Mouse (Mus musculus) cerebellum, postnatal 14 days (tissue): Measurements from ENCODE around the gene Sbno2.
A peak's percentile ranks its signal among the peaks of the same experiment; 100 is the strongest.

Experiments
- DNase-seq, 2 experiments: peaks; one replicate each; pipeline ENCODE4 v3.0.0; 2021; ENCODE audit warnings: mixed read lengths in 2 of 2

Gene Sbno2

DNA sequence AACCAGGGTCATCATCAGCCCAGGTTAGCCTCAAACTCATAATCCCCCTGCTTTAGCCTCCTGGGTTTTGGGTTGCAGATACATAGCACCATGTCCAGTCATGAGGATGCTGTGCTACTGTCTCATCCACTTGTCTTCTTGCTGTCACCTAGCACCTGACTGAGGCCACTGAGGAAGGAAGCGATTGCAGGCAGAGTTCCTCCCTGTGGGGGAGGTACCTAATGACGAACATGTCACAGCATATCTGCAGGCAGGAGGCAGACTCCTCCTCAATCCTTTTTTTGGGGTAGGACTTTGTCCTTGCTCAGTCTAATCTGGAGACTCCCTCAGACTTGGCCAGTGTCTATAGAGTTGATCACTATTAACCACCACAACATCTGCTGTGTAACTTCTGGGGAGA is 16.3 kb upstream of the Sbno2 start:
- no peak for DNase-seq

DNA sequence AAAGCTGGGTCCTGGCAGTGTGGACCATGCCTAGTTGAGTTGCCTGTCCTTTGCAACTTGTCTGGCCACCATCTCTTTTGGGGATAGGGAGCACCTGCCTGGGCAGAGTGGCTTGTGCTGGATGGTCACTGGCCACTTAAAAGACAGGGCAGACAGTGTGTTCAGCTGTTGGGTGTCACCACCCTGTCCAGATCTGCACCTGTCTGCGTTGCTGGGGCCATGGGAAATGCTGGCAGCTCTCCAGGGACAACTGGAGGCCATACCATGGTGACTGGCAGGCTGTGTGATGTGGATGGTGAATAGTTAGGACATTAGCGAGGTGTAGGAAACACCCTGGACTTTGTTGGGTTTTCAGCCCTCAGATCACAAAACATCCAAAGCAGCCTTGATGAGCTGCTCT is 14.8 kb upstream of the Sbno2 start:
- DNase-seq = no peak

DNA sequence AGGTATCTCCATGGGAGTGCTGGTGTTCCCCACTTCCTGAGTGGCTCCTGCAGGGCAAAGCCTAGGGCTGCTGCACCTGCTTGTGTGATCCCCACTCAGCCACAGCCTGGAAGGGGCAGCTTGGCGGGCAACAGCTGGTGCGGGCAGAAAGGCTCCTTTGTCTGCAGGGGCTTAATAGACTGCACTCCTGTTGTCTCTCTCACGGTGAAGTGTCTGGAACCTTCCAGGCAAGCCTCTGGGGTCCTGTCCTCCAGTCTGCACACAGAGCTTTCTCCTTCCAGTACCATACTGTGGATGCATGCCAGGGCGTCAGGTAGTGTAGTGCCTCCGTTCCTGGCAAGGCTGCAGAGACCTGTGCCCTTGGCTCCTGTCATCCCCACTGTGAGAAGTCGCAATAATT is 13.2 kb upstream of the Sbno2 start:
- DNase-seq = peak; percentile 69

DNA sequence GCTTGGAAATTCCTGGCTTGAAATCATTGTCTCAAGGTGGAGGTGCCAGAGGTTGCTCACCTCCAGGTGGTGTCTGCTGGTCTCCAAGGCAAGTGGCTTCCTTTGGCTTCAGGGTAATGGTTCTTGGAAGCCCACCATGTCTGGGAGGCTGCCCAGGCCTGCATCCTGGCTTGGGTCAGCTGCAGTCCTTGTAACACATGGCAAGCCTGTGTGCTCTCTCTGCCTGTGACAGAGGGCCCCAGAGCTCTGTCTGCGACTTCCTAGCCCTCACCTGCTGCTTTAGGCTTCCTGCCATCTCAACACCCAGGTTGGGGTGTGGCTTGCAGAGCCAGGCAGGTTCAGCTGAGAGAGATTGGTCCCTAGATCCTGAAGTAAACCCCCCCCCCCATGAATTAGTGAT is 12.4 kb upstream of the Sbno2 start:
- peak; percentile 76 to 81 for DNase-seq

DNA sequence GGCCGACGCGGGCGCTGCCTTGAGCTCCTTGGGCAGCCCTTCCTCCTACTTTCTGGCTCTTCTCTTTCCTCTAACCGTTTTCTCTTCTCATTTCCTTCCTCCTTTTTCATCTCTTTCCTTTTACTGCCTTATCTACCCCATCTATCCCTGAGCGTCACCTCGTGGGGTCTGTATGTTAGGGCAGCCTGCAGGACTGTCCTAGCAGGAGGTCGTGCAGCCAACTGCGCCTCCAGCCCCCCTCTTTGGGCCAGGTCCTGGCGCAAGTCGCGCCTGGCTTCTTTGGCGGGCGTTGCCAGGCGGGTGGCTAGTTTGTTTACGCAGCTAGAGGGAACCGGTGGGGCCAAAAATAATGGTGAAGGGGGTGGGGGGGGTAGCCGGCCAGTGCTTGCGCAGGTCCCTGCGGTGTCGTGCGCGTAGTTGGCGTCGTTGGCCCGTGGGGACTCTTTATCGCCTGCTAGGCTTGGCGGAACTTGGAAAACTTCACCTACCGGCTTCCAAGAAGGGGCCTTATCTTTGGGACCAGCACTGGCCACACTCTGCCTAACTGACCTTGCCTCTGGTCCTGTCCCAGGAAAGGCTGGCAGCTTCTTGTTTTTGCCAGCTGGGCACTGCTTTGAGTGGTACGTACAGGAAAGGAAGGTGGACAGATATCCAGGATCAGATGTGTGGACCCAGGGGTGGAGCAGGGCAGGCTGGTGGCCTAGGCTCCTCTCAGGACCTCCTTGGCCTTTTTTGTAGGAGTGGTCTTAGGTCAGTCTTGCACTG is 11.7 kb upstream of the Sbno2 start:
- peak; percentile 50 to 53 for DNase-seq

DNA sequence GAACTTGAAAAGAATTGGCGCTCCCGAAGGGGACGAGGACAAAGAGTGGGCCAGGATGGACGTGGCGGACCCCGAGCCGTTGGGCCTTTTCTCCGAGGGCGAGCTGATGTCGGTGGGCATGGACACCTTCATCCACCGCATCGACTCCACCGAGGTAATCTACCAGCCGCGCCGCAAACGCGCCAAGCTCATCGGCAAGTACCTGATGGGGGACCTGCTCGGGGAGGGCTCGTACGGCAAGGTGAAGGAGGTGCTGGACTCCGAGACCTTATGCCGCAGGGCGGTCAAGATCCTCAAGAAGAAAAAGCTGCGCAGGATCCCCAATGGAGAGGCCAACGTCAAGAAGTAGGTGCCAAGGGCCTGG is 11.2 kb upstream of the Sbno2 start:
- peak; percentile 45 to 50 for DNase-seq

DNA sequence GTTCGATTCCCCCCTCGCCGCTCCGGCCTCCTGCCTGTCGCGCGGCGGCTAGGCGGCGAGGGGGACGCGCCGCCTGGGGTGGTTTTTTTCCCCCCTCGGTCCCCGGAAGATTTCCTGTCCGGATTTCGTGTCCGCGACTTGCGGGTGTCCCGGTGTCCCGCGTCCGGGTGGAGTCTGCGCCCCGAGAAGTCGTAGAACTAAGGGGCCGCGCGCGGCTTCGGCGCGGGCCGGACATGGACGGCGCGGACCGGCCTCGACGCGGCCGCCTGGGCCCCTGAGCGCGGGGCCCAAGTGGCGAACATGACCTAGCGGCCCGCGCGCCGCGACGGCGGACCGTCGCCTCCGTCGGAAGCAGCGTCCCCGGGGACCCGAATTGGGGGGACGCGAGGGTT is 10.6 kb upstream of the Sbno2 start:
- no peak for DNase-seq

DNA sequence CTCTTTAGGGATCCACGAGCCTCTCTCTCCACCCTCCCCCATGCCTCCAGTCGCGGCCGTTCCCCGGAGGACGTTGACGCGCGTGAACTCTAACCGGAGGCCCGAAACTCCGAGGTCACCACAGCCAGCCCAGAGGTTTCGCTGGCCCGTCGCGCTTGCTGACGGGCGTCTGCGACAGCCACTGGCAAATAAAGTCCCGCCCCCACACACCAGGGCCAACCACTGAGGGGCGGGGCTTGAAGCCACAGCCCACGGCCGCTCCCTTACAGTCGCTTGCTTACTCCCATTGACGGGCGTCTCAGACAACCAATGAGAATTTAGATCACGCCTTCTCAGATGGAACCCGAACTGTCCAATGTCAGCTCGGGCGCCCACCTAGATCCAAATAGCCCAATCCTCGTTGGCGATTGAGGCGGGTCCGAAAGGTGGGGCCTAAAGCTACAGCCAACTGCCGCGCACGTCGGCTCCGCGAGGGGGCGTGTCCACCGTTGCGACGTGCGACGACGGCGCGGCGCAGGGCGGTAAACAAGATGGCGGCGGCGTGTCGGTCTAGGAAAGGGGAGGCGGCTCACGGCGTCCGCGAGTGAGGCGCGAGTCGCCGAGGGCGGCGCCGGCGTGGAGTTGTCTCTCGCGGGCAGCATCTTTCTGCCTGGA is 10.0 kb upstream of the Sbno2 start, which contains the start of gene Stk11:
Gene Stk11, plus strand, starts transcription at position 514 of the 654 bp plus-strand sequence.
- DNase-seq = peak; percentile 100

DNA sequence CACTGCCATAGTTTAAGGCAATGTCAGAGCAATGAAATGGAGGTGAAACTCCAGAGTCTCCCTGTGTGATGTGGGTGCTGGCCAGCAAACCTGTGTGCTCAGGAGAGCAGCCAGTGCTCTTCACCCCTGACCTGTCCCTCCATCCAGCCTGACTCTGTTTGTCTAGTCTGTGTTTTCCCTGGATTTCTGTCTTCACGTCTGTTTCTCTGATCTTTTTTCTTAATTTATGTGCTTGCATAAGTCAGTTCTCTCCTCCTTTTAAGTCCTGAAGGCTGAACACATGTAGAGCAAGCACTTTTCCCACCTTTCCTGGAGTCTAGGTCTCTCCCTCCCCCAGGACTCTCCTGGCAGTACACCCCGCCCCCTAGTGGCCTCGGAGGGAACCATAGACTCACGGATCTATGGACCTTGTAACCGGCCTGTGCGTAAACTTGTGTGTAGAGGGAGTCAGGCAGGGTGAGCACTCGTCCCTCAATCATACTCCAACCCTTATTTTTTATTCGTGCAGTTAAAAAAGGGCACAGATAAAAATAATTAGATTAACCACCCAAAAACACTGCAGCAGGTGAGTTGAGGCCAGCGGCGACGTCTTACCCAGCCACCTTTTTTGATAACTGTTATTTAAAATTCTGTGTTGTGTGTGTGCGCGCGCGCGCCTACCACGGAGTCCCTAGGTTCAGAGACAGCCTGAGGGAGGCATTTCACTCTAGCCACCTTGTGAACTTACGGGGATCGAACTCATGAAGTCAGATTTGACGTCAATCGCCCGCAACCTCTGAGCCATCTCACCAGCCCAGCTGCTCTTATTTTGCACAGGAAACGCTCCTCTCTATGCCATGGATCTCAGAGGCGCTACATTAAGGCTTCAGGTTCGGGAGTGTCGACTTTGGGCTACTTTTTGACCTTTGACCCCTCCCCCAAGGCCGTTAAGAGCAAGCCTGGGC is 9.2 kb upstream of the Sbno2 start:
- peak; percentile 95 to 97 for DNase-seq

DNA sequence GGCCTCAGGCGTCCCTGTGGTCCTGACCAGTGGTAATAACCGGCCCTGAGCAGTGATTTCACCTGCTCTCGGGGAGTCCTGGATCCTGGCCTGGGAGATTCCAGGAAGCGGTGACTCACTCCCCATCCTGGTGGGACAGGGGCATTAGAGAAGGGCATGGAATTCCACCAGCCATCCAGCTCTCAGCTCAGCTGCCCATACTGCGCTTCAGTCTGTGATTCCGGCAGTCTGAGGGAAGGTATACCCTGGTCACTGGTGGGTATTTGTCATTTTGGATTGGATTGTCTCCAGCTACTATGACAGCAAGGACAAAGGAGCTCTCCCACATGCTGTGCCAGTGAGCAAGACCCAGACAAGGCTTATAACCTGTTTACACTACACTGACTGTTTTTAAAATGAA is 2.3 kb upstream of the Sbno2 start:
- no peak for DNase-seq

DNA sequence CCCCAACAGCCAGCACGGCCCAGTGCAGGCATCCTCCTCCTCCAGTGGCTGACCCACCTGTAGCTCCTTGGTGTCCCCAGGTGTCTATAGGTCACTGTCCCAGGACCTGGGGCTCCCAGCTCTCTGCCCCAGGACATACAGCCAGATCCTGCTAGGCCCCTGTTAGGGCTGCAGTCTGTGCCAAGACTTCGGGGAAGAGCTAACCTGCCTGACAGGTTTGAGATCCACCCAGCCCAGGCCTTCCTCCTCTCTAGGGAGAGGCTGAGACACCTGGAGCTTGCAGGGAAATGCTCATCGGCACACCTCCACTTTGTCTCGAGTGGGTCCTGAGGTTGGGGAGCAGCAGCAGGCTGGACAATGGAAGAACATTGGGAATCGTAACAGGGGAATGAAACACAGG is 555 bp upstream of the Sbno2 start:
- no peak for DNase-seq

DNA sequence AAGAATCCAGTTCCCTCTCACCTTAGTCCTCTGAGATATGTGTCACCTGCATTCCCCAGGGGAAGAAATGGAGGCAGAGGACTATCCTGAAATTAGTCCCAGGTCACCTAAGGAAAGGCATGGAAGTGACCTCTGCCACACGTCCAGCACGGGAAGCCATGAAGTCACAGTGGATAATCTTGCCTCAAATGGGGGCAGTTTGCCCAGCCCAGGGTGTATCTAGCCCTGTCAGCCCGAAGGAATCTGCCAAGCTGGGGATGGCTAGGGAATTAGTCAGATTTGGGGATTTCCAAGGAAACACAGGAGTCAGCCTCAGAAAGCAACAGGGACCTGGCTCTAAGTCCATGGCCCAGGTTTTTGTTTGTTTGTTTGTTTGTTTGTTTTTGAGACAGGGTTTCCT is 1.2 kb downstream of the Sbno2 start:
- DNase-seq = no peak

DNA sequence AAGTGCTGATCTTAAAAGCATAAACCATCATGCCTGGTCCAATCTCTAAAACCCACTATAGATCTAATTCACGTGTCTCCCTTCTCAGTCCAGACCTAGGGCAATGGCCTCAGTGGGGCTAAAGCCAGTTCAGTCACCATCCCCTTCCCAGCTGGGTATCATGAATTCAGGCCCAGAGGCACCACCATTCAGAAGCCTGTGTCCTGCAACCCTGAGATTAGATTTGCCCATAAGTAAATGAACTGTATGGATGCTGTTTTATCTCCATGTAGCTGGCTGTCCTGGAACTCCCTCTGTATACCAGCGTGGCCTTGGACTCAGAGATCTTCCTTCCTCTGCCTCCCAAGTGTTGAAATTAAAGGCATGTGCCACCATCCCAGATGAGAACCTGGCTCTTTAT is 2.3 kb downstream of the Sbno2 start:
- DNase-seq = no peak

DNA sequence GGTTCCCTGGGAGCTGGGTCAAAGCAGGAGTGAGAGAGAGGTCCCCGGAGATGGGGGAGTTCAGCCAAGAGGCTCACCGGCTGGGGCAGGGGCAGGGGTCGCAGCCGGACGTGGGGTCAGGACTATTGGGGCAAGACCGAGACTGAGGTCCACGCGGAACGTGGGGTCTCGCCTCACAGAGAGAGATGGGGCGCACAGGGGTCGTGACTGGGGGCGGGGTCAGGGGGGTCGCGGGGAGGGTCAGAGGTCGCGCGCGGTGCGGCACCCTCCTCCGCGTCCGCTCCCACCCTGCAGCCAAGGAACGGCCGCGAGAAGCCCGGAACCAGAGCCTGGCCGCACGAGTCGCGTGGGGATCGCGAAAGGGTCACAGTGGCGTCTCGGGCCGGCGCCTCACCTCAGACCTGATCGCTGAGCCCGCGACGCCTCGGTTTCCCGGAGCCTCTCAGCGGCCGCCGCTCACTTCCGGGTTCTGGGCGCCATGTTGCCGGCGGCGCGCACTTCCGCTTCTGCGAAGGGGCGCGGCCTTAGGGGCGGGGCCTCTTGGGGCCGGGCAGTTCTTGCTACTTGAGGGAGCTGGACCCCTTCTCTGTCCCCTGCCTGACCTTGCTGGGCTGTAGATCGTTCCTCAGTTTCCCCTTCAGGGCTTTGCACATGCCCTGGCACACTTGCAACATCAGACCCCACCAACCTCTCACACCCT is 3.0 kb downstream of the Sbno2 start:
- DNase-seq = peak; percentile 86 to 88

DNA sequence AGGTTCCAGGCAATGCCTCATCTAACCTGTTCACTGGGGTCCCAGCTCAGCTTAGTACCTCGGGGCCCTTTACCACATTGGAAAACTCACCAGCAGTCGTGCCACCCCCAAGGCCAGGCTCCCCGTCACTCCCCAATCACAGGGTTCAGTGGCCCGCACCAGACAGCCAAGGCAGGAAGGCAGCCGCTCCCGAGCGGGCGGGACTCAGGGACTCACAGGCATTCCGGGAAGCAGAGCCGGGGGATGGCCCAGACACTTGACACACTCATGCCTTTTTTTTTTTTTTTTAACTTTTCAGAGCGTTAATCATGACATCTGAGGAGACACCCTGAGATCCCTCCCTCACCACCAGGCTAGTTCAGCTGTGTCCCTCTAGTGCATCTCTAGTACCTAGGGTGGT is 4.4 kb downstream of the Sbno2 start:
- DNase-seq = no peak

DNA sequence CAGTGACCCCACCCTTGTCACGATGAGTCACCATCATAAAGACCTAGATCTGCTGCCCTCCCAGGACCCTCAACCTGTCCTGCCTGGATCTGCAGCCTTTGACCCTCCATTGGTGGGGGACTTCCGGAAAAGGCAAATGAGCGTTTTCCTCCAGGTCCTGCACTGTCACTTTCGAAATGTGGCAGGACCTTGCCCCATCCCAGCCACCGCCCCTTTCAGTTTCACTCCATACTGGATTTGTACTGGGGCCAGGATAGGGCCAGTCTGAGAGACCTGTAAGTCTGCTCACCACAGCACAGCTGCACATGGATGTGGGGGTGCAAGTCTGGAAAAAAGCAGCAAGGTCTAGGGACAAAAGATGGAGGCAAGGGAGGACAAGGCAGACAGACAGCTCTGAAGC is 6.7 kb downstream of the Sbno2 start:
- no peak for DNase-seq

DNA sequence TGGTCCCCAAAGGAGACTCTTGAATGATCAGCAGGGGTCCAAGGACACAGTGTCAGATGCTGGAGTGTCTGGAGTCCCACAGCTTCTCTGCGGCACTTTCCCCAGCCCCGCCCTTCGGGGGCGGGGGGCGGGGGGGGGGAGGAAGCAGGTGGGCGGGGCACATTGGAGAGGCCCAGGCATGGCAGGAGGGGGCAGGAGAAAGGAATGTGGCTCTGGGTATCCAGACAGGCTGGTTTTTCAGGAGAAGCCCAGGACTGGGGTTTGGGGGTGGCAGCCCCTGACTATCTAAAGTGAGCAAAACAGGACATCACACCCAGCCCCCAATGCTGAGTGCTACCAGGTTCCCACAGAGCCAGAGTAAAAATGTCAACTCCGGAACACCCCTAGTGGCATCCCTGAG is 8.1 kb downstream of the Sbno2 start:
- no peak for DNase-seq

DNA sequence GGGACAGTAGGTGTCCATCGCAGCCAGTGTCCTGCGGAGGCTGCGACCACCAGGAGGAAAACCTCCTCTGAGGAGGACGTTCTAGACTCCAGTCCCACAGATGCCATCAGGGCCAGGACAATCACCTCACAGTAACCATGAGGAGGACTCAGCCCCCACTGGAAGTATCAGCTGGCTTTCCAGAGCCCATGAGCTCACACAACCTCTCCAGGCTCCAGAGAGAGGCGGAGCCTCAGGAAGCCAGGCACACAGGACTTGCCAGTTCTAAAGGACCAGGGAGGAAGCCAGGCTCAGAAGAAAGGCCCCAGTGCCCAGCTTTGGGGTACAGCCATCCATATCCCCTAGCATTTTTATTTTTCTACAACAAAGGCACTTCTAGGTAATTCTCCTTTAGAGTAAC is 9.8 kb downstream of the Sbno2 start:
- no peak for DNase-seq

DNA sequence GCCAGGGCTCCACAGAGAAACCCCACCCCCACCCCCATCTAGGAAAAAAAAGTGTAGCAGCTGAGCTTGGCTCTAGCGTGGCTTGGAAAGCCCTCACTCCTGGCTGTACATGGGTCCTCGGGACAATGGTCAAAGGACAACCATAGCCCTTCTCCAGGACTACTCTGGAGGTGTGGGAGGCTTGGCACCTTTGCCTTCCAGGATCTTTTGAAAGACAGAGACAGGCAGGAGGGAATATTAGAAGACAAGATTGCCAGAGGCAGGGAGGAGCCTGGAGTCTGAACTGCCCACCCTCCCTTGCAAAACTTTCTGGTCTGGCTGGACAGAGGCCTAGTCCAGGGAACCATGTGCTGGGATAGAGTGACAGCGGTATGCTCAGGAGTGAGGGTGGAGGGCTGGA is 10.7 kb downstream of the Sbno2 start:
- no peak for DNase-seq

DNA sequence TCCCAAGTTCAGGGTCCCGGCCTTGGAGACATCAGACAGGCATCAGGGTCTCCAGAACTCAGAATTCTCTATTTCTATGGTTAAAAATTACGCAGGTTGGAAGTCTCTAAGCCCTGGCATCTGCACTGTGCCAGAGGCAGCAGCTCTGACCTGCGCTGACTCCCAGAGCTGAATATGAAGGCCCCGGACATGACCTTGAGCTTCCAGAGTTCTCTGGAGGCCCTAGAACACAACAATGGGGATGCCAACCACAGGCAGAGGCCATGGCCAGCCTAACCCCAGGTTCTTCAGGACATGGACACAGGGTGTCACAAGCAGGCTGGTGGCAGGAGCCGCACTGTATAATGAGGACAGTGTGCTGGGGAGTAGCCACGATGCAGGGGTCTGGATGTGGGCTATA is 11.3 kb downstream of the Sbno2 start:
- no peak for DNase-seq

DNA sequence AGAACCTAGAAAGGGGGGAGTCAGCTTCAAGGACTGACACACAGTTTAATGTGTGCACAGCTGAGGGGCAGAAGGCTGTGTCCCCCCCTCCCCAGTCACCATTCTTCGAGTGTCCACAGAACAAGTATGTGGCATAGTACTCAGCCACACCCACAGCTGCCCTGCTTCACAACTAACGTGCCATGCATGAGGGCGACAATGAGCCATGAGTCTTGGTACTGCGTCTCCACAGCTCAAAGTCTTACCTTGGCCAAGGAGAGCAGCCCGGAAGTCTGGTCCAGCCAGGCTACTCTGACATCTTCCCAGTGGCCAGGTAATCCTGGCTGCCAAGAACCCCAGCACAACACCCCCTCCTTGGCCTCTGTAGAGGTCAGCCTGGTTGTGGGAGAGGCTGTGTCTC is 12.7 kb downstream of the Sbno2 start:
- no peak for DNase-seq

DNA sequence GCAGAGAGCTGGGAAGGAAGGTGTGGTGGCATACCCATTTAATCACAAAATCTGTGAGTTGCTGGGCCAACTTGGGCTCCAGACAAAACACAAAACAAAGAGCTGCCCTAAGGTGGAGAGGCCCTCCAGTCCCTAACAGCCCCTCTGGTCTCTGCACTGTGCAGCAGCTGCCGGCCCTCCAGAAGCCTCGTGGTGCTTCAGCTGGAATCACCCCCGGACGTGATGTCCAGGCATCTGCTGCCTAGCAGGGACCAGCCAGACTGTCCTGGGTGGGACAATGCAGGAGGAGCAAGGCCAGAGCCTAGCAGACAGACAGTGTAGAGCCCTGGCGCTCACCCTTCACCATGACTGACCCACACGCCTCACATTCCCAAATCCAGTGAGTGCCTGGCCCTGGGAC is 13.8 kb downstream of the Sbno2 start:
- no peak for DNase-seq

DNA sequence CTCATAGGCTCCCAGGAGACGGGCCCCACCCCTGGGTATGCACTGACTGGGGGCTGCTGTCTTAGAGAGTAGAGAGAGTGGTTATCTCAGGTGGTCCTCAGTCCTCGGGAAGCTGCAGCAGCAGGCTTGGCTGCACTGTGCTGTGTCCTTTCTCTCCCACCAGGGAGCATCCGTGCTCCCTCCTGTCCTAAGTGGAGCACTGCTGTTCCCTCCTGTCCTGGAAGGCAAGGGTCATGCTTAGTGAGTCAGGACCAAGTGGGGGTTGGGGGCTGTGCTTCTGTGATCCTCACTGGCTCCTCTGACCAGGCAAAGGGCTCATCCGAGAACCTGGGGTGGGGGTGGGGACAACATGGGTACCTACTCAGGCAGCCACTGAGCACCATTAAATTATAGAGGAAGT is 16.2 kb downstream of the Sbno2 start:
- DNase-seq = no peak
